Mouse (Mus musculus) stomach, embryonic 15.5 days (tissue): ENCODE measurements around the gene Eps8l3. TPM values are rescaled to one million over a fixed set of nuclear protein-coding genes. Genes with fewer than 3 reads are reported as not detected.
"Not testable (repeated sequence)": the region's sequence is repeated elsewhere in the genome, so short reads cannot be mapped to it uniquely, and the experiment has no call there.

ENCODE experiments used
- ATAC-seq: fragments of 200-750 bp; cut with Nextera tagmentation; 2 replicates; pipeline ENCODE4 v1.8.0; 2017; ENCODE audit warnings: low read depth, moderate number of reproducible peaks, moderate TSS enrichment; ENCODE audit not compliant: insufficient read depth, low FRiP score
- H3K27ac ChIP-seq: fragments of 300-500 bp; sonication (generic); 2 replicates; pipeline ENCODE4 v1.5.1; 2015; ENCODE audit warnings: mild to moderate bottlenecking, inconsistent platforms
- H3K27me3 ChIP-seq: fragments of 300-500 bp; sonication (generic); replicated peaks from 2 replicates; pipeline ENCODE4 v1.6.1; 2015; ENCODE audit warnings: inconsistent platforms
- H3K36me3 ChIP-seq: fragments of 300-500 bp; sonication (generic); 2 replicates; pipeline ENCODE4 v1.6.1; 2015; ENCODE audit warnings: inconsistent platforms
- H3K4me1 ChIP-seq: fragments of 300-500 bp; sonication (generic); 2 replicates; pipeline ENCODE4 v1.6.1; 2015; ENCODE audit warnings: inconsistent platforms
- H3K4me2 ChIP-seq: fragments of 300-500 bp; sonication (generic); 2 replicates; pipeline ENCODE4 v1.6.1; 2015; ENCODE audit warnings: mild to moderate bottlenecking, inconsistent platforms
- H3K4me3 ChIP-seq: fragments of 300-500 bp; sonication (generic); replicated peaks from 2 replicates; pipeline ENCODE4 v1.5.1; 2015; ENCODE audit warnings: inconsistent platforms
- H3K9ac ChIP-seq: fragments of 300-500 bp; sonication (generic); 2 replicates; pipeline ENCODE4 v1.6.1; 2015; ENCODE audit warnings: inconsistent platforms
- H3K9me3 ChIP-seq: fragments of 300-500 bp; sonication (generic); 2 replicates; pipeline ENCODE4 v1.6.1; 2016; ENCODE audit warnings: inconsistent platforms
- WGBS: fragments of 180-500 bp; shearing (Covaris S2); methylation state at CpG from one replicate; pipeline ENCODE4 v1.1.7; 2015; 5-methylcytosine and 5-hydroxymethylcytosine counted together
- polyA plus RNA-seq: library from polyadenylated mRNA; unstranded; fragments of >200 nt; fragmentation: Nextera tagmentation; extraction: Ambion mirVana; gene quantifications from 2 replicates; pipeline ENCODE4 v1.2.1, GENCODE M21; 2015

Gene Eps8l3
- polyA plus RNA-seq, 1 experiment from 2014 or later, result 34.9 TPM

- no peaks in the 10 kb centered on the region for H3K36me3 ChIP-seq
- H3K4me2 ChIP-seq, result no peak overlapping the region
- no peak overlapping the region for H3K9ac ChIP-seq
- H3K4me1 ChIP-seq, result peaks cover 7% of the 10 kb centered on the region; the same call in 1 of the 2 replicates
- no peaks in the 10 kb centered on the region for H3K9me3 ChIP-seq
- no peaks in the 10 kb centered on the region for H3K27me3 ChIP-seq
- H3K4me3 ChIP-seq, result no peak overlapping the region
- WGBS, result 64% methylated on average over 4 of the region's 4 CpGs
- no peak for ATAC-seq
- H3K27ac ChIP-seq, result no peak overlapping the region
Measured at GRCm38 (mm10) chr3:107869925-107870324, 7.1 kb upstream of the Eps8l3 start.

GRCm38 (mm10) chr3:107873335-107874251 is 3.4 kb upstream of the Eps8l3 start:
- Histone ChIP-seq H3K9me3 (no peaks in the 10 kb centered on the region), H3K27me3 (no peaks in the 10 kb centered on the region), H3K9ac (no peak overlapping the region), H3K27ac (no peak overlapping the region), H3K4me2 (peak overlapping the region; percentile 5; the same call in 1 of the 2 replicates), H3K4me3 (no peak overlapping the region), H3K36me3 (no peaks in the 10 kb centered on the region), H3K4me1 (peaks cover 14% of the 10 kb centered on the region; the same call in 1 of the 2 replicates)
- peak; percentile 37; the same call in 1 of the 2 replicates for ATAC-seq
- WGBS, result 66% methylated on average over 24 of the region's 24 CpGs

GRCm38 (mm10) chr3:107875231-107875630 is 1.8 kb upstream of the Eps8l3 start:
- ATAC-seq, result no peak
- Histone ChIP-seq H3K4me2 (no peak overlapping the region), H3K9ac (no peak overlapping the region), H3K9me3 (no peaks in the 10 kb centered on the region), H3K27me3 (no peaks in the 10 kb centered on the region), H3K27ac (no peak overlapping the region), H3K4me3 (no peak overlapping the region), H3K36me3 (no peaks in the 10 kb centered on the region), H3K4me1 (peaks cover 11% of the 10 kb centered on the region; the same call in 1 of the 2 replicates)
- 47% methylated on average over 6 of the region's 6 CpGs for WGBS

- peaks cover 11% of the 10 kb centered on the region; the same call in 1 of the 2 replicates for H3K4me1 ChIP-seq
- WGBS, result 70% methylated on average over 12 of the region's 12 CpGs
- no peaks in the 10 kb centered on the region for H3K27me3 ChIP-seq
- no peaks in the 10 kb centered on the region for H3K9me3 ChIP-seq
- H3K4me3 ChIP-seq, result peak overlapping the region; percentile 14; the same call in 1 of the 2 replicates
- H3K9ac ChIP-seq, result no peak overlapping the region
- no peak for ATAC-seq
- H3K4me2 ChIP-seq, result peak overlapping the region; percentile 16; the same call in 1 of the 2 replicates
- no peaks in the 10 kb centered on the region for H3K36me3 ChIP-seq
- peak overlapping the region; percentile 60; the same call in 1 of the 2 replicates for H3K27ac ChIP-seq
Measured at GRCm38 (mm10) chr3:107877747-107878736, 1.0 kb downstream of the Eps8l3 start.

GRCm38 (mm10) chr3:107887674-107888495 is 10.9 kb downstream of the Eps8l3 start:
- H3K27me3 ChIP-seq, result no peaks in the 10 kb centered on the region
- ATAC-seq, result no peak; the same call in 1 of the 2 replicates
- 84% methylated on average over 9 of the region's 9 CpGs for WGBS
- H3K4me3 ChIP-seq, result no peak overlapping the region
- H3K9ac ChIP-seq, result no peak overlapping the region
- 0 out of 2 replicates have a peak, but pooled peaks cover 2% of the 10 kb centered on the region for H3K36me3 ChIP-seq
- H3K9me3 ChIP-seq, result no peaks in the 10 kb centered on the region
- no peak overlapping the region for H3K27ac ChIP-seq
- no peaks in the 10 kb centered on the region for H3K4me1 ChIP-seq
- H3K4me2 ChIP-seq, result no peak overlapping the region

GRCm38 (mm10) chr3:107889236-107889635 is 12.2 kb downstream of the Eps8l3 start:
- not testable (repeated sequence) for H3K36me3 ChIP-seq, ATAC-seq

GRCm38 (mm10) chr3:107895194-107895719 is 18.2 kb downstream of the Eps8l3 start:
- Histone ChIP-seq H3K4me2 (peak overlapping the region; percentile 88), H3K9me3 (no peaks in the 10 kb centered on the region), H3K27ac (no peak overlapping the region), H3K4me3 (peak overlapping the region; percentile 70), H3K4me1 (peaks cover 8% of the 10 kb centered on the region; the same call in 1 of the 2 replicates), H3K27me3 (no peaks in the 10 kb centered on the region), H3K36me3 (0 out of 2 replicates have a peak, but pooled peaks cover 6% of the 10 kb centered on the region), H3K9ac (peak overlapping the region; percentile 11; the same call in 1 of the 2 replicates)
- WGBS, result 5% methylated on average over 6 of the region's 6 CpGs
- ATAC-seq, result no peak

More at GRCm38 (mm10) chr3:107889236-107889635, 12.2 kb downstream of the Eps8l3 start:
- H3K9ac ChIP-seq, H3K4me1 ChIP-seq, H3K27me3 ChIP-seq, H3K9me3 ChIP-seq, H3K27ac ChIP-seq, H3K4me3 ChIP-seq, H3K4me2 ChIP-seq: not testable (repeated sequence)
- WGBS, result 75% methylated on average over 2 of the region's 2 CpGs

GRCm38 (mm10) chr3:107895720-107896569 is 18.9 kb downstream of the Eps8l3 start, which contains the start of gene Gstm5:
Gstm5 (plus strand) TSS chr3:107895821.
- H3K4me3 ChIP-seq, result peak within 1 kb of the TSS; percentile 70
- H3K4me2 ChIP-seq, result peak within 1 kb of the TSS; percentile 88
- 5% methylated on average over 40 of the region's 40 CpGs for WGBS
- peak; percentile 96 for ATAC-seq
- no peaks in the 10 kb centered on the region for H3K9me3 ChIP-seq
- H3K9ac ChIP-seq, result peak within 1 kb of the TSS; percentile 66
- peaks cover 8% of the 10 kb centered on the region; the same call in 1 of the 2 replicates for H3K4me1 ChIP-seq
- 0 out of 2 replicates have a peak, but pooled peaks cover 6% of the 10 kb centered on the region for H3K36me3 ChIP-seq
- H3K27ac ChIP-seq, result peak within 1 kb of the TSS; percentile 72
- no peaks in the 10 kb centered on the region for H3K27me3 ChIP-seq

GRCm38 (mm10) chr3:107898691-107899090 is 21.7 kb downstream of the Eps8l3 start:
- Histone ChIP-seq H3K27ac (no peak overlapping the region), H3K36me3 (0 out of 2 replicates have a peak, but pooled peaks cover 5% of the 10 kb centered on the region), H3K9ac (no peak overlapping the region), H3K27me3 (no peaks in the 10 kb centered on the region), H3K4me3 (no peak overlapping the region), H3K4me2 (no peak overlapping the region), H3K9me3 (no peaks in the 10 kb centered on the region), H3K4me1 (peaks cover 8% of the 10 kb centered on the region; the same call in 1 of the 2 replicates)
- 90% methylated on average over 13 of the region's 13 CpGs for WGBS
- no peak for ATAC-seq
